Mouse (Mus musculus) heart, embryonic 13.5 days (tissue): ENCODE measurements around the gene Padi2. TPM values are rescaled to one million over a fixed set of nuclear protein-coding genes. Genes with fewer than 3 reads are reported as not detected.

Experiments
- ATAC-seq: fragments of 200-750 bp; cut with Nextera tagmentation; 2 replicates; pipeline ENCODE4 v1.8.0; 2017; ENCODE audit warnings: moderate TSS enrichment; ENCODE audit not compliant: insufficient number of reproducible peaks, low FRiP score, low TSS enrichment; ENCODE audit errors: extremely low read depth
- H3K27ac ChIP-seq: fragments of 300-500 bp; sonication (generic); replicated peaks from 2 replicates; pipeline ENCODE4 v1.5.1; 2015; ENCODE audit warnings: moderate library complexity, mild to moderate bottlenecking, inconsistent platforms
- H3K27me3 ChIP-seq: fragments of 300-500 bp; sonication (generic); replicated peaks from 2 replicates; pipeline ENCODE4 v1.6.1; 2015; ENCODE audit warnings: mild to moderate bottlenecking, inconsistent platforms
- H3K36me3 ChIP-seq: fragments of 300-500 bp; sonication (generic); 2 replicates; pipeline ENCODE4 v1.6.1; 2015; ENCODE audit warnings: mild to moderate bottlenecking, inconsistent platforms
- H3K4me1 ChIP-seq: fragments of 300-500 bp; sonication (generic); 2 replicates; pipeline ENCODE4 v1.6.1; 2015; ENCODE audit warnings: inconsistent platforms
- H3K4me2 ChIP-seq: fragments of 300-500 bp; sonication (generic); 2 replicates; pipeline ENCODE4 v1.6.1; 2015; ENCODE audit warnings: inconsistent platforms, mild to moderate bottlenecking, moderate library complexity
- H3K4me3 ChIP-seq: fragments of 300-500 bp; sonication (generic); 2 replicates; pipeline ENCODE4 v1.5.1; 2015; ENCODE audit warnings: moderate library complexity, mild to moderate bottlenecking, inconsistent platforms
- H3K9ac ChIP-seq: fragments of 300-500 bp; sonication (generic); 2 replicates; pipeline ENCODE4 v1.6.1; 2015; ENCODE audit warnings: inconsistent platforms, mild to moderate bottlenecking, moderate library complexity
- H3K9me3 ChIP-seq: fragments of 300-500 bp; sonication (generic); 2 replicates; pipeline ENCODE4 v1.6.1; 2016; ENCODE audit warnings: inconsistent platforms
- WGBS: fragments of 180-500 bp; shearing (Covaris S2); methylation state at CpG from one replicate; pipeline ENCODE4 v1.1.7; 2015; ENCODE audit warnings: mixed read lengths; 5-methylcytosine and 5-hydroxymethylcytosine counted together
- polyA plus RNA-seq: library from polyadenylated mRNA; unstranded; fragments of >200 nt; fragmentation: Nextera tagmentation; extraction: Ambion mirVana; gene quantifications from 2 replicates; pipeline ENCODE4 v1.2.1, GENCODE M21; 2015

Gene Padi2
- polyA plus RNA-seq, 1 experiment from 2014 or later: 2.9 TPM

- Histone ChIP-seq H3K4me3 (no peak overlapping the region), H3K36me3 (no peaks in the 10 kb centered on the region), H3K9ac (no peak overlapping the region), H3K27ac (no peak overlapping the region), H3K4me1 (peaks cover 22% of the 10 kb centered on the region), H3K9me3 (peaks cover 13% of the 10 kb centered on the region), H3K27me3 (peaks cover 13% of the 10 kb centered on the region), H3K4me2 (no peak overlapping the region)
- no peak for ATAC-seq
- 75% methylated on average over 8 of the region's 8 CpGs for WGBS
Measured at GRCm38 (mm10) chr4:140871851-140872685, 34.1 kb upstream of the Padi2 start.

- no peak for ATAC-seq
- Histone ChIP-seq H3K4me2 (no peak overlapping the region), H3K27ac (no peak overlapping the region), H3K9me3 (peaks cover 13% of the 10 kb centered on the region), H3K4me3 (no peak overlapping the region), H3K4me1 (peaks cover 16% of the 10 kb centered on the region), H3K36me3 (no peaks in the 10 kb centered on the region), H3K9ac (no peak overlapping the region), H3K27me3 (peaks cover 16% of the 10 kb centered on the region)
- 74% methylated on average over 5 of the region's 5 CpGs for WGBS
Measured at GRCm38 (mm10) chr4:140872686-140872992, 33.5 kb upstream of the Padi2 start.

GRCm38 (mm10) chr4:140873011-140873410 lies 33.1 kb upstream of the Padi2 start:
- peaks cover 12% of the 10 kb centered on the region for H3K4me1 ChIP-seq
- ATAC-seq: no peak
- 30% methylated on average over 11 of the region's 11 CpGs for WGBS

GRCm38 (mm10) chr4:140876161-140876560 lies 30.0 kb upstream of the Padi2 start:
- no peak overlapping the region for H3K4me2 ChIP-seq
- H3K36me3 ChIP-seq: no peaks in the 10 kb centered on the region
- peaks cover 13% of the 10 kb centered on the region for H3K9me3 ChIP-seq
- H3K9ac ChIP-seq: no peak overlapping the region
- 81% methylated on average over 8 of the region's 8 CpGs for WGBS
- no peaks in the 10 kb centered on the region for H3K4me1 ChIP-seq
- peaks cover 4% of the 10 kb centered on the region for H3K27me3 ChIP-seq
- H3K27ac ChIP-seq: no peak overlapping the region
- ATAC-seq: no peak
- no peak overlapping the region for H3K4me3 ChIP-seq

More at GRCm38 (mm10) chr4:140873011-140873410, 33.1 kb upstream of the Padi2 start:
- Histone ChIP-seq H3K27me3 (peaks cover 17% of the 10 kb centered on the region), H3K36me3 (no peaks in the 10 kb centered on the region), H3K4me3 (no peak overlapping the region), H3K9ac (no peak overlapping the region), H3K4me2 (no peak overlapping the region), H3K27ac (no peak overlapping the region), H3K9me3 (peaks cover 13% of the 10 kb centered on the region)

- no peaks in the 10 kb centered on the region for H3K36me3 ChIP-seq
- ATAC-seq: no peak
- 50% methylated on average over 6 of the region's 6 CpGs for WGBS
- H3K4me1 ChIP-seq: no peaks in the 10 kb centered on the region
- H3K4me3 ChIP-seq: no peak overlapping the region
- H3K27ac ChIP-seq: no peak overlapping the region
- H3K4me2 ChIP-seq: no peak overlapping the region
- peaks cover 4% of the 10 kb centered on the region for H3K27me3 ChIP-seq
- no peak overlapping the region for H3K9ac ChIP-seq
- H3K9me3 ChIP-seq: peaks cover 13% of the 10 kb centered on the region
Measured at GRCm38 (mm10) chr4:140876681-140877080, 29.5 kb upstream of the Padi2 start.

GRCm38 (mm10) chr4:140877441-140877840 lies 28.7 kb upstream of the Padi2 start:
- Histone ChIP-seq H3K9ac (no peak overlapping the region), H3K36me3 (no peaks in the 10 kb centered on the region), H3K27me3 (peaks cover 4% of the 10 kb centered on the region), H3K4me3 (no peak overlapping the region), H3K4me1 (no peaks in the 10 kb centered on the region), H3K9me3 (peaks cover 13% of the 10 kb centered on the region), H3K27ac (no peak overlapping the region), H3K4me2 (no peak overlapping the region)
- no peak for ATAC-seq
- WGBS: 61% methylated on average over 9 of the region's 9 CpGs

- H3K9me3 ChIP-seq: peaks cover 6% of the 10 kb centered on the region; the same call in 1 of the 2 replicates
- no peak for ATAC-seq
- H3K4me3 ChIP-seq: no peak overlapping the region
- peaks cover 4% of the 10 kb centered on the region for H3K27me3 ChIP-seq
- H3K36me3 ChIP-seq: no peaks in the 10 kb centered on the region
- no peak overlapping the region for H3K9ac ChIP-seq
- no peak overlapping the region for H3K27ac ChIP-seq
- H3K4me2 ChIP-seq: no peak overlapping the region
- H3K4me1 ChIP-seq: no peaks in the 10 kb centered on the region
- 79% methylated on average over 9 of the region's 9 CpGs for WGBS
Measured at GRCm38 (mm10) chr4:140878655-140879054, 27.5 kb upstream of the Padi2 start.

- no peak overlapping the region for H3K27ac ChIP-seq
- peaks cover 3% of the 10 kb centered on the region; the same call in 1 of the 2 replicates for H3K9me3 ChIP-seq
- H3K4me1 ChIP-seq: no peaks in the 10 kb centered on the region
- H3K27me3 ChIP-seq: peaks cover 4% of the 10 kb centered on the region
- H3K36me3 ChIP-seq: no peaks in the 10 kb centered on the region
- ATAC-seq: no peak
- no peak overlapping the region for H3K9ac ChIP-seq
- 81% methylated on average over 6 of the region's 6 CpGs for WGBS
- no peak overlapping the region for H3K4me2 ChIP-seq
- H3K4me3 ChIP-seq: no peak overlapping the region
Measured at GRCm38 (mm10) chr4:140879116-140879515, 27.0 kb upstream of the Padi2 start.

GRCm38 (mm10) chr4:140879739-140880138 lies 26.4 kb upstream of the Padi2 start:
- ATAC-seq: no peak
- no peak overlapping the region for H3K4me2 ChIP-seq
- H3K27ac ChIP-seq: no peak overlapping the region
- peaks cover 5% of the 10 kb centered on the region; the same call in 1 of the 2 replicates for H3K9me3 ChIP-seq
- H3K4me1 ChIP-seq: no peaks in the 10 kb centered on the region
- H3K36me3 ChIP-seq: no peaks in the 10 kb centered on the region
- no peak overlapping the region for H3K4me3 ChIP-seq
- H3K27me3 ChIP-seq: peaks cover 4% of the 10 kb centered on the region
- no peak overlapping the region for H3K9ac ChIP-seq
- WGBS: 64% methylated on average over 4 of the region's 4 CpGs

GRCm38 (mm10) chr4:140880207-140880606 lies 25.9 kb upstream of the Padi2 start:
- no peak overlapping the region for H3K4me2 ChIP-seq
- ATAC-seq: no peak
- H3K4me3 ChIP-seq: no peak overlapping the region
- no peak overlapping the region for H3K27ac ChIP-seq
- 0 out of 2 replicates have a peak, but pooled peaks cover 6% of the 10 kb centered on the region for H3K9me3 ChIP-seq
- H3K36me3 ChIP-seq: no peaks in the 10 kb centered on the region
- 70% methylated on average over 3 of the region's 3 CpGs for WGBS
- no peak overlapping the region for H3K9ac ChIP-seq
- H3K27me3 ChIP-seq: peaks cover 4% of the 10 kb centered on the region
- no peaks in the 10 kb centered on the region for H3K4me1 ChIP-seq

- H3K4me2 ChIP-seq: no peak overlapping the region
- no peaks in the 10 kb centered on the region for H3K4me1 ChIP-seq
- no peak overlapping the region for H3K27ac ChIP-seq
- no peaks in the 10 kb centered on the region for H3K36me3 ChIP-seq
- ATAC-seq: no peak
- no peak overlapping the region for H3K9ac ChIP-seq
- WGBS: 80% methylated on average over 8 of the region's 8 CpGs
- 0 out of 2 replicates have a peak, but pooled peaks cover 6% of the 10 kb centered on the region for H3K9me3 ChIP-seq
- H3K4me3 ChIP-seq: no peak overlapping the region
- H3K27me3 ChIP-seq: peaks cover 4% of the 10 kb centered on the region
Measured at GRCm38 (mm10) chr4:140881026-140881670, 25.0 kb upstream of the Padi2 start.
